In the genomic region with DNA sequence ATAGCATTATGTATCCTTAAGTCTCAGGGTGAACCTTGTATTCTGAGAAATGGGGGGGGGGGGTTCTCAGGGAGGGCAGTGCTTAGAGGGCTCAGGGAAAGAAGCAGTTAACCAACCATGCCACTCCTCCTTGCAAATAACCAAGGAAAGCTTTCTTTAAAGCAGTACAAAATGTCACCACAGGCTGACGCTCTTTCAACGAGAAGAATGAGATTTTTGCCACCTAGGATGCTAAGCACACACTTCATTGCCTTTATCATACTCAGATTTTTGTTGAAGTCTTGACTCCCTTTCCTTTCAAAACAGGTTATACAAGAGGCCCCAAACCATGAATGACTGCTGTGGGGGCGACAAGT, we compare ENCODE assay signal across 9 mouse cellular contexts. TPM values are rescaled to one million over a fixed set of nuclear protein-coding genes. Genes with fewer than 3 reads are reported as not detected.
DNase-seq lines count a peak whose midpoint lies in the region; ATAC-seq and TF ChIP-seq lines count a peak whose summit lies in the region.
"Had no signal": no experiment of that assay in that cellular context is flagged by ENCODE, and none has a peak within 500 bp of the region (broad histone marks: within the 10 kb centered on the region; RNA-seq: fewer than 3 reads in every experiment).

No protein-coding gene starts in this region.

- WGBS in heart, embryonic 14.5 days, result 3% methylated on average over 3 of the region's 3 CpGs
- 1% methylated on average over 3 of the region's 3 CpGs for WGBS in hindbrain, embryonic 16.5 days
- 0% methylated on average over 3 of the region's 3 CpGs for WGBS in midbrain, embryonic 16.5 days

- peak overlapping the region; percentile 80 to 83 for H3K4me3 ChIP-seq in heart, embryonic 14.5 days (ENCODE audit: control insufficient read depth in 1 of 2, insufficient read depth in 1 of 2, low read depth in 1 of 2, low read length in 2 of 2)
- peak overlapping the region; percentile 70 for H3K4me3 ChIP-seq in hindbrain, embryonic 16.5 days (ENCODE audit: low read length)
- H3K4me3 ChIP-seq in midbrain, embryonic 16.5 days (ENCODE audit: low read depth, low read length), result peak overlapping the region; percentile 68

- peaks cover 0 to 7% of the 10 kb centered on the region in 2 experiments; a peak in 2 of 4 replicates for H3K4me1 ChIP-seq in heart, embryonic 14.5 days (ENCODE audit: control insufficient read depth in 2 of 2, insufficient read depth in 2 of 2, low read length in 2 of 2)
- peaks cover 8% of the 10 kb centered on the region for H3K4me1 ChIP-seq in hindbrain, embryonic 16.5 days (ENCODE audit: control insufficient read depth, insufficient read depth, low read depth, low read length)
- peaks cover 15% of the 10 kb centered on the region for H3K4me1 ChIP-seq in midbrain, embryonic 16.5 days (ENCODE audit: control insufficient read depth, insufficient read depth, low read length)

- peak overlapping the region; percentile 62 to 72 for H3K27ac ChIP-seq in heart, embryonic 14.5 days (replicated peaks in 1 of 2; ENCODE audit: control insufficient read depth in 1 of 2, insufficient read depth in 1 of 2, low read depth in 2 of 2, low read length in 2 of 2)
- peak overlapping the region; percentile 79 for H3K27ac ChIP-seq in hindbrain, embryonic 16.5 days (ENCODE audit: low read depth, low read length)
- H3K27ac ChIP-seq in midbrain, embryonic 16.5 days (ENCODE audit: low read length), result peak overlapping the region; percentile 77

- TF ChIP-seq CTCF in brain, embryonic 14.5 days (IDR thresholded peaks at IDR 0.05; ENCODE audit: borderline replicate concordance, extremely low read depth, insufficient read depth, insufficient read length), result peak; percentile 29; the same call in 1 of the 2 replicates

- ATAC-seq in heart, embryonic 14.5 days (ENCODE audit: insufficient number of reproducible peaks, insufficient read depth, low FRiP score, low read depth), result no peak
- no peak for ATAC-seq in hindbrain, embryonic 16.5 days
- no peak for ATAC-seq in midbrain, embryonic 16.5 days

- intact Hi-C loops in heart, postnatal 36 days (cut with DNase I), result no loop called here

- H3K4me2 ChIP-seq in heart, embryonic 14.5 days (ENCODE audit: low read length), result peak overlapping the region; percentile 84
- peak overlapping the region; percentile 84 for H3K4me2 ChIP-seq in hindbrain, embryonic 16.5 days (ENCODE audit: low read length)
- H3K4me2 ChIP-seq in midbrain, embryonic 16.5 days (ENCODE audit: low read length), result peak overlapping the region; percentile 83

- no peaks in the 10 kb centered on the region for H3K27me3 ChIP-seq in heart, embryonic 14.5 days (ENCODE audit: control insufficient read depth, insufficient read depth, low read length)
- no peaks in the 10 kb centered on the region for H3K27me3 ChIP-seq in hindbrain, embryonic 16.5 days (replicated peaks; ENCODE audit: control insufficient read depth, insufficient read depth, low read length)
- H3K27me3 ChIP-seq in midbrain, embryonic 16.5 days (ENCODE audit: control insufficient read depth, insufficient read depth, low read depth, low read length), result no peaks in the 10 kb centered on the region

- H3K9ac ChIP-seq in heart, embryonic 14.5 days (ENCODE audit: low read length), result peak overlapping the region; percentile 77
- peak overlapping the region; percentile 77 for H3K9ac ChIP-seq in hindbrain, embryonic 16.5 days (ENCODE audit: low read depth, low read length)
- peak overlapping the region; percentile 77 for H3K9ac ChIP-seq in midbrain, embryonic 16.5 days (ENCODE audit: low read depth, low read length)

- TF ChIP-seq POLR2A in brain, embryonic 14.5 days (IDR thresholded peaks at IDR 0.05; ENCODE audit: borderline replicate concordance, extremely low read depth, insufficient read depth, insufficient read length, poor library complexity, severe bottlenecking), result no peak

- no peaks in the 10 kb centered on the region for H3K9me3 ChIP-seq in heart, embryonic 14.5 days (ENCODE audit: control insufficient read depth, low read length)
- no peaks in the 10 kb centered on the region for H3K9me3 ChIP-seq in hindbrain, embryonic 16.5 days (ENCODE audit: control insufficient read depth, low read length)
- no peaks in the 10 kb centered on the region for H3K9me3 ChIP-seq in midbrain, embryonic 16.5 days (replicated peaks; ENCODE audit: control insufficient read depth, low read length, poor library complexity, severe bottlenecking)

- DNase-seq in heart, postnatal 36 days, result no peak
- peak; percentile 77 for DNase-seq in brain, embryonic 14.5 days (ENCODE audit: low read depth)
- no peak for DNase-seq in cerebellum, postnatal 36 days
- DNase-seq in gastrocnemius, adult 18-20 months (ENCODE audit: low spot score), result no peak
- DNase-seq in cerebellum, adult 11 months, result no peak

- H3K36me3 ChIP-seq in heart, embryonic 14.5 days (ENCODE audit: control insufficient read depth, insufficient read depth, low read length), result no peaks in the 10 kb centered on the region
- H3K36me3 ChIP-seq in hindbrain, embryonic 16.5 days (ENCODE audit: control insufficient read depth, insufficient read depth, low read length), result no peaks in the 10 kb centered on the region
- no peaks in the 10 kb centered on the region for H3K36me3 ChIP-seq in midbrain, embryonic 16.5 days (ENCODE audit: control insufficient read depth, insufficient read depth, low read length)

RNA-seq across cellular contexts. Expression of a gene that starts 4.0 kb away (rescaled TPM):
- 14.7 and 21.2 TPM in 2 replicates for polyA plus RNA-seq in heart, embryonic 14.5 days (2014; fragmentation: Nextera tagmentation; extraction: Ambion mirVana)
- total RNA-seq in heart, postnatal 36 days (2021), result 1 to 10 TPM; 2.6 to 3.4 TPM
- 29.7 and 39.1 TPM in 2 replicates for polyA plus RNA-seq in brain, embryonic 14.5 days (2012; rRNA removed)
- polyA plus RNA-seq in hindbrain, embryonic 16.5 days (2015; fragmentation: Nextera tagmentation; extraction: Ambion mirVana), result 40.2 and 40.7 TPM in 2 replicates
- 28.1 and 35.2 TPM in 2 replicates for polyA plus RNA-seq in midbrain, embryonic 16.5 days (2015; fragmentation: Nextera tagmentation; extraction: Ambion mirVana)
- under 1 TPM; 0.41 to 0.97 TPM for total RNA-seq in gastrocnemius, adult 18-20 months (2021)
- total RNA-seq: MEL had no signal
